Mouse (Mus musculus) lung, adult 10 weeks (tissue): ENCODE data around the gene Trim30c. TPM values are rescaled to one million over a fixed set of nuclear protein-coding genes. Genes with fewer than 3 reads are reported as not detected.

Experiments used
- polyA plus RNA-seq: library from polyadenylated mRNA; stranded (reverse); fragments of 350-450 nt; fragmentation: Illumina TruSeq; extraction: RNeasy Lipid Tissue Mini Kit (QIAGEN cat#74804); gene quantifications from one replicate; pipeline ENCODE4 v1.2.3, GENCODE M21; 2014; ENCODE audit warnings: low read depth, low replicate concordance; ENCODE audit not compliant: insufficient read depth

The Trim30c gene
- polyA plus RNA-seq, result 0.22 TPM

DNA sequence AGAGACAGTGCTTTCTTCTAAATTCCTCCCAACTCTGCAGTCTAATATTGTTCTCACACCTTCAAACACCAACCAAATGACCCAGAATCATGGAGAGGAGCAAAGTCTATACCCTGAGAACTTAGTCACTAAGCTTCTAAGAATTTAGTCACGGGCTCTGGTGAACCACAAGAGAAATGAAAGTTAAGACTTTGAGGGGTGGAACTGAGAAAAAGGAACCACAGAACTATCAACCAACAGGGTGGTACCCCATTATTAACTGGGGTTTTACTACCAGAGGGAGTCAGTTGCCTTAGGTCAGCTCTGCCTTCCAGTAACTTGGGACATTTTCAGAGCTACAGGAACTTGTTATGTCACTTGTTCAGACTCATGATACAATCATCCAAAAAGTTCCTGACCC lies at the start of gene Trim30c:
Gene Trim30c, minus strand, starts transcription at position 140 of the 400 bp plus-strand sequence.

DNA sequence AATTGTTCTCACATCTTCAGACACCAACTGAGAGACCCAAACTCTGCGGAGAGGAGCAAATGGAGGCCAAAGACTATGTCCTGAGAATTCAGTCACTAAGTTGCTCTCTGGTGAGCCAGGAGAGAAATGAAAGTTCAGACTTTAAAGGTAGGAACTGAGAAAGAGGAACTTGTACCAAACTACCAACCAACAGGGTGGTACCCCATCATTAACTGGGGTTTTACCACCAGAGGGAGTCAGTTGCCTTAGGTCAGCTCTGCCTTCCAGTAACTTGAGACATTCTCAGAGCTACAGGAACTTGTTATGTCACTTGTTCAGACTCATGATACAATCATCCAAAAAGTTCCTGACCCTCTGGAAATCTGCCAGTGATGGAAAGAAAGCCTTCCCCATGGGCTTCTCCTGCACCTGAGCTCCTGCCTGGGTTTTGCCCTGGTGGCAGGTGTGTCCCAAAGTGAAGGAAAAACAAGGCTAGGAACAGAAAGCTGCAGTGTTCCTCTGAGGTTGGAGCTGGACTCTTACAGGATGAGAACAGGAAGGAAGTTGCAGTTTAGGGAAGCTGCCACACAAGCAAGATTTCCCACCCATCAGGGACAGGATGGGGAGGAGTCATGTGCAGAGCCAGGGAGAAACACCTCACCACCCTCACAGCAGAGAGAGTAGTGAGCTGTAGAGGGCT lies 30.8 kb downstream of the Trim30c start, which contains the start of gene Trim30b:
Gene Trim30b, minus strand, starts transcription at position 149 of the 679 bp plus-strand sequence.

DNA sequence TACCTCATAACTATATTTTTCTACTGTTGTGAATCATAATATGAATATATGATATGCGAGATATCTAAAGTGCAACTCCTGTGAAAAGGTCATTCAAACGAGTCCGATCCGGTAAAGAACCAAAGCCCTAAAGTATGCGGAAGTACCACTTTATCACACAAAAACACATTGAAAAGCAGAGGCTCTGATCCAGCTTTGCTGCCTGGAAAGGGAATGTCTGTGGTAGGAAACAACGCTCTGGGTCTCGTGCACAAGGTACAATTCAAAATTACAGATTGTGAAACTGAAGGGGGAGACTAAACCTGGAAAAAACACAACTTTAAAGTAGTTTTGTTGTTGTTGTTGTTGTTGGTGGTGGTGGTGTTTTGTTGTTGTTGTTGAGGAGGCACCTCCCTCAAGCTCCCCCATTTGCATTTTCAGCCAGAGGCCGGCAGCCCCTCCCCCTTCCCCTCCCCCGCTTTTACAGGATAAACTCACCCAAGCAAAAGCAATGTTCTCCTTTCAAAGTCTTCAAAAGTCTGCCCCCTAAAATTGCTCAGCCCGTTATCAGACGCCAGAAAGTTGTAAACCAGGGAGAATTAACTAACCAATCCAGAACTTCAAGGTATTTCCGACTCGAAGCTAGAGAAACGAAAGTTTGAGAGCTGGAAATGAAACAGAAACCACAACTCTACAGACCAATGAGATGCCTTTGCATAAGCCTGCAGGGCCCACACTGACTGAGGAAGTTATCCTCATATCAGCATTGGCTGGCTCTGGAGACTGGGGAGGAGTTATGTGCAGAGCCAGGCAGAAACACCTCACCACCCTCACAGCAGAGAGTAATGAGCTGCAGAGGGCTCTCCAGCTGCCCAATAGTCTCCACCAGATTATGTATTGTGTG lies 47.7 kb downstream of the Trim30c start, which contains the start of gene Trim12c:
Gene Trim12c, minus strand, starts transcription at position 646 of the 883 bp plus-strand sequence.

Other genes with a start within 250 kb of the Trim30c start
- not detected for gene Olfm5, start 236.0 kb downstream of the Trim30c start, polyA plus RNA-seq
- gene Olfr648, start 217.4 kb downstream of the Trim30c start, polyA plus RNA-seq, result not detected
- not detected for gene Olfr649, start 204.9 kb downstream of the Trim30c start, polyA plus RNA-seq
- 0.55 TPM for gene Trim6, start 182.0 kb downstream of the Trim30c start, polyA plus RNA-seq
- gene Trim34a, start 156.4 kb downstream of the Trim30c start, polyA plus RNA-seq, result 16.4 TPM
- gene Trim5, start 112.7 kb downstream of the Trim30c start, polyA plus RNA-seq, result 3.5 TPM
- gene Trim12a, start 85.4 kb downstream of the Trim30c start, polyA plus RNA-seq, result 34.7 TPM
- not detected for gene Trim34b, start 71.4 kb downstream of the Trim30c start, polyA plus RNA-seq
- 12.5 TPM for gene Trim12c, start 47.5 kb downstream of the Trim30c start, polyA plus RNA-seq
- gene Trim30b, start 31.0 kb downstream of the Trim30c start, polyA plus RNA-seq, result 1.8 TPM
- gene Trim30a, start 64.4 kb upstream of the Trim30c start, polyA plus RNA-seq, result 11.2 TPM
- 6.3 TPM for gene Trim30d, start 107.0 kb upstream of the Trim30c start, polyA plus RNA-seq
- not detected for gene Olfr651, start 149.3 kb upstream of the Trim30c start, polyA plus RNA-seq
- gene Olfr652, start 160.1 kb upstream of the Trim30c start, polyA plus RNA-seq, result not detected
- not detected for gene Olfr653, start 176.5 kb upstream of the Trim30c start, polyA plus RNA-seq
- gene Olfr654, start 186.2 kb upstream of the Trim30c start, polyA plus RNA-seq, result not detected
- not detected for gene Olfr655, start 200.9 kb upstream of the Trim30c start, polyA plus RNA-seq
- gene Olfr656, start 213.1 kb upstream of the Trim30c start, polyA plus RNA-seq, result not detected
- not detected for gene Olfr657, start 224.0 kb upstream of the Trim30c start, polyA plus RNA-seq
- gene Olfr658, start 246.5 kb upstream of the Trim30c start, polyA plus RNA-seq, result not detected